Mouse (Mus musculus) CH12F3 (cell line): ENCODE measurements around the gene Ptpra.
"Not testable (repeated sequence)": the region's sequence is repeated elsewhere in the genome, so short reads cannot be mapped to it uniquely, and the experiment has no call there.

Experiments used
- in situ Hi-C: fragments of 300-500 bp; cut with MboI; formaldehyde crosslinking; loops from 2 replicates; pipeline ENCODE4 v1.14.3; 2020; ENCODE audit warnings: low sequenced_read_pairs

Gene Ptpra

DNA sequence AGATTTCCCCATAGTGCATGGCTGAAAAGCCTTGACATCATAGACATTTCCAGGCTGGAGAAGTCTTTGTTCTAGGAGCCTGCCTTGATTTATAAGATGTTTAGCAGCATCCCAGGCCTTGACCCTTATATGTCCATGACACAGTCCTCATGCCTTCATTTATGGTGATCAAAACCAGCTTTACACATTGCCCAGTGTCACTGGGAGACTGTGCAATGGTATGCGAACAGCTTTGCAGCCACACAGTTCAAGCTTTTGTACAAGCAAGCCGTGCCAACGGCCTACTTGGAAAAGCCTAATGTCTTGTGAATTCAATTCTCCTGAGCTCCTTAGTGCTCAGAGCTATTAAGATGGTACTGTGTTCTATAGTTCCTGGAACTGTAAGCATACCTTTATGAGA, 32.6 kb downstream of the Ptpra start:
- in situ Hi-C loops = no loop called here

DNA sequence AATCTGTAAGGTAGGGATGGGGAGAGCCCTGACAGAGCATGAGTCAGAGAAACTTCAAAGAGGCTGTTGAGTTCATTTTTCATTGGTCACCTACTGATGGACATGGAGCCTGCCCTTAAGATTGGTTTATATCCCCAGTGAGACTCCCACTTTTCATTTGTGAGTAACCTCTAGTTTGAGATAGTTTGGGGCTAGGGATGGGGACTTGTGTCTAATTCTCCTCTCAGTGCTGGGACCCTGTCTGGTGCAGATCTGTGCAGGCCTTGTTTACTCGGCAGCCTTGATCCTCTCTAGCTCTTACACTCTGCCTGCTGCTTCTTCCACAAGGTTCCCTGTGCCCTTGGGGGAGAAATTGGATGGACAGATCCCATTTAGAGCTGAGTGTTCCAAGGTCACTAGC, 34.1 kb downstream of the Ptpra start:
- in situ Hi-C loops = no loop called here

DNA sequence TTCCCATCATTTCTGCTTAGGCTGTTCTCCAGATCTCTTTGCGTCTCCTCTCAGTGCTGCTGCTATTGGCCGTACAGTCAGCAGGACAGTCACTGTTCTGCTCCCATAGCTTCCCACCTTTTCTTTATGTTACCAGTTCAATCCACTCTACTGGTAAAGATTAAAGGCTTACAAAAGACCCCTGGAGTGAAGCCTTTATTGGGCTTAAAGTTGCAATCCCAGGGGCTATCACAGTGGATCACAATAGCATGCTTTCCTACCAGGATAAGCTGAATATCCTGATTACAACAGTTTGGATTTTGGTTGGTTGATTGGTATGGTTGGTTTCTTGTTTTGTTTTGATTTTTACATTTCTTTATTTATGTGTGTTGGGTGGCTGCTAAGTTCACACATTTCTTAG, 37.9 kb downstream of the Ptpra start:
- in situ Hi-C loops = no loop called here

DNA sequence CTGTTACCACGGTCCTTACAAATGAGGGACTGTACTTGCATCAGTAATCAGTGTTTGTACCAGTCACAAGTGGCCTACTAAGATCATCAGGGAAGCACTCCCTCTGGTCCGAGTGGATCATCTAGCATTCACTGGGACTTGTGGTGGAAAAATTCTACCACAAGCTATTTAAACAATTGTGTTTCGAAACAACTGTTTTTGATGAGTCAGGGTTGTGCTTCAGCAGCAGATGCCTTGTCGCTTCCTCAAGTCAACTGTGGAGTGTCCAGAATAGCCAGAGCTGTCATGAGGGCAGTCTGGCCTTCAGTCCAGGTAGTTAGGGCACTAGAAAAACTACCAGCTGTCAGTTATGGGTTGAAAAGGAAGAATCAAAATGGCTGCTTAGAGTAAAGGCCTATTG, 38.5 kb downstream of the Ptpra start:
- in situ Hi-C loops = no loop called here

DNA sequence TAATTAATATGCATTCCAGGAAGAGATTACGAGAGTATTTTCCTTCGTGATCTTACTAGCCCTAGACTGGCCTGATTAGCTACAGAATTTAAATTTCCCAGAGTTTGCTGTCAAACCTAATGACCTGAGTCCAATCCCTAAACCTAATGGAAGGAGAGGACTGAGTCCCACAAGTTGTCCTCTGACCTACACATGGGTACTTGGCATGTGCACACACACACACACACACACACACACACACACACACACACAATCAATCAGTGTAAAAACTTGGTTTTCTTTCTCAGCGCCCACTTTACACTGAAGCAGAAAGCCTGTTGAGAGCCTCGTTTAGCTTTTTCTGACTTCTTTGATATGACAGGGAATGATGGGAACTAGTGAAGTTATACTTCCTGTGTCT, 41.1 kb downstream of the Ptpra start:
- in situ Hi-C loops = no loop called here

DNA sequence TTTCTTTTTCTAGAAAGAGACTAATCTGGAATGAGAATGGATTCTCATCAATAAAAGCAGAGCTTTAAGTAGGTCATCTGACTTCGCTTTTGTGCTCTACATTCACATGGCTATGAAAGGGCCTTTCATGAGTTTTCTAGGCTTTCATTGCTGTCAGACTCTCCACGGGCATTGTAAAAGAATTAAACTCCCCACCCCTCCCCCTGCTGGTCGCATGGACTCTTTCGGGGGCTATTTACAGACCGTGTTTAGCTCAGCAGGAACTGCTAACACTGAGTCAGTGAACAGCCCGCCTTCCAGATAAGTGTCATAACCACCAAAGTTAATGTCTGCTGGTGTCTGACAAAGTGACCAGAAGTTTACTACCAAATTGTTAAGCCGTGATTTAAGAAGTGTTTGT, 41.5 kb downstream of the Ptpra start:
- in situ Hi-C loops = no loop called here

DNA sequence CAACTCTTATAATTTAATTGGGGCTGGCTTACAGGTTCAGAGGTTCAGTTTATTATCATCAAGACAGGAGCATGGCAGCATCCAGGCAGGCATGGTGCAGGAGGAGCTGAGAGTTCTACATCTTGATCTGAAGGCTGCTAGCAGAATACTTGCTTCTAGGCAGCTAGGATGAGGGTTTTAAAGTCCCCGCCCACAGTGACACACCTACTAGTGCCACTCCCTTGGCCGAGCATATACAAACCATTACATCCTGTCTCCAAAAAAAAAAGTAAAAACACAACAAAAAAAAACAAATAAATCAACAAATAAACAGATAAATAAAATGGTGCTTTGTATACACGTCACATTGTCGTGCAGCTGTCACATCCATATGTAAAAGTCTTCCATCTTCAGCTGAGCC, 45.0 kb downstream of the Ptpra start:
- in situ Hi-C loops = not testable (repeated sequence)

DNA sequence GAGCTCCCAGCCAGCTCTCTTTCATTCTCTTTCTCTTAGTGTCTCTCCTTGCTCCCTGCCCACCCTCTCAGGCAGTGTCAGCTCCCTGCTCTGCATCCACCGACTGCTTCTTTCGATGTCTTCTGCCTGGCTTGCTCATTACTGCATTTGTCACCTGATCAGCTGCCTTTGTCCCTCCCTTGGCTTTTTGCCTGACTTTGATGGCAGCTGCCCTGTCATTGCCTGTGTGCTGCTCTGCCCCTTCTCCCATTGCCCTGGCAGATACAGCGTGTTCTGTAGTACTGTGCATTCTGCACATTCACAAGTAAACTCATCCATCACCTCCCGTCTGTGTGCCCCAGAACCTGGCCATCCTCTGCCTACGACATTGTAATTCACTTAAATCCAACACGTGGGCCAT, 46.0 kb downstream of the Ptpra start:
- in situ Hi-C loops = no loop called here

DNA sequence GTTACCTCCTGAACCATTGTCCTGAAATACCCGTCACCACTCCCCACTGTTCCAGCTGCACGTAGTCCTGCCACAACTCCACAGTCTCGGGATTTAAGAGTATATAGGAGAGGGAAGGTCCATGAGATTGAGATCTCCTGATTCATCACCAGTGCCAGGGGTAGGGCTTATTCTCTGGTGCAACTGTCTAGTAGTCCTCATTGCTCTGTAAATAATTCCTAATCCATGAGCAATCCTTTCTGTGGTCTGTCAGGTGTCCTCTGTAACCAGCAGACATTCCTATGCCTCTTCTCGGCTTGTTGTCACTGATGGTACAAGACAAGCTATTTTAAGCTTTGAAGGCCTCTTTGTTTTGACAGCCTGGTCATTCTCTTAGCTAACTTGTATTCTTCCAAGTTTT, 46.9 kb downstream of the Ptpra start:
- in situ Hi-C loops = no loop called here

DNA sequence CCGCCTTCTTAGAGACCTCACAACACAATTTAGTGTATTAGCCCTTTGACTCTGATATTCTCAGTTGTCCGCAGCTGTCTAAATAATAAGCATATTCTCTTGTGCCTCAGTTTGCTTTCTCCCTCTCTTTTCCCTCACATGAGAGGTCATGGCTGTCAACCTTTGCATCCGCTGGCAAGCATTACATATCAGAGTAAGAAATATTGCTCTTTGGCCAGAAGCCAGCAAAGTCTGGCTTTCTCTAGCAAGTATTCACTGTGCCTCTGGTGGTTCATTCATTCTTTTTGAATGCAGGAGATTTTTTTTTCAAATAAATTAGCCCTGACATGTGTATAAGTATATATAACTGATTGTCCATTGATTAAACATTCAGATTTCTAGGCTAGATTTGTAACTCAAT, 49.5 kb downstream of the Ptpra start:
- in situ Hi-C loops = no loop called here

DNA sequence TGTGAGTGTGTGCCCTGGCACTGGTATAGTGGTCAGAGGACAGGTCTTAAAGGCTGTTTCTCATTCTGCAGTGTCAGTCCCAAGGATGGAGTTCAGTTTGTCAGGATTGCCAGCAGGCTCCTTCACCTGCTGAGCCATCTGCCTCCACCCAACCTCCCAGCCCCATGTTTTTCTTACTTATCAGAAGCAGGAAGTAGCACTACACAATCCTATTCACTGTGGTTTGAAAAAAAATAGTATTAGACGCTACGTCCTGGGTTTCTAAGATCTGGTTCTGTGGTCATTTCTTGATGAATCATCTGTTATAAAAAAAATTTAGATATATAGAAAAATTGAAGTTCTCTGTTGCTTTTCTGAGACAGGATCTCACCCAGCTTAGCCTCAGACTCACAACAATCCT, 51.5 kb downstream of the Ptpra start:
- in situ Hi-C loops = no loop called here

DNA sequence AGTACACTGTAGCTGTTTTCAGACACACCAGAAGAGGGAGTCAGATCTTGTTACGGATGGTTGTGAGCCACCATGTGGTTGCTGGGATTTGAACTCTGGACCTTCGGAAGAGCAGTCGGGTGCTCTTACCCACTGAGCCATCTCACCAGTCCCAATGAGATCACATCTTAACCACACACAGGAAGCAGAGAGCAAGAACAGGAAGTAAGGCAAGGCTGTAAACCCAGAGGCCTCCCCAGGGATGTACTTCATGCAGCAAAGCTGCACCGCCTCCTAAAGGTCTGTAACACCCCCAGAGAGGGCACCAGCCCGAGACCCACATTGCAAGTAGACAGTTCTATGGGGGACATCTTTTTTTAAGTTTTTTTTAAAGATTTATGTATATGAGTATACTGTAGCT, 61.5 kb downstream of the Ptpra start:
- in situ Hi-C loops = not testable (repeated sequence)

DNA sequence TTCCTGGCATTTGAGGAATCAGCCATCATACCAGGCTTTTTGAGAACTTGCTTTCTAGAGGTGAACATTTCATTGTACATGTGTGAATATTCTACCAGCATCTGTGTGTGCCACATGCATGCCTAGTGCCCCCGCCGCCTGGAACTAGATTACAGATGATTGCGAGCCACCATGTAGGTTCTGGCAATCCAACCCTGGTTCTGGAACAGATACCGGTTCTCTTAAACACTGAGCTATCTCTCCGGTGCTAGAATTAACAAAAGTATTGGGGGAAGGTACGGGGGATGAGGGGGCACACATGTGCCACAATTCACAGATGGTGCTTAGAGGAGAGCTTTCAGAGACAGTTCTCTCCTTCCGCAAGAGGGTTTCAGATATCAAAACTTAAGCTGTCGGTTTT, 63.8 kb downstream of the Ptpra start:
- in situ Hi-C loops = no loop called here

DNA sequence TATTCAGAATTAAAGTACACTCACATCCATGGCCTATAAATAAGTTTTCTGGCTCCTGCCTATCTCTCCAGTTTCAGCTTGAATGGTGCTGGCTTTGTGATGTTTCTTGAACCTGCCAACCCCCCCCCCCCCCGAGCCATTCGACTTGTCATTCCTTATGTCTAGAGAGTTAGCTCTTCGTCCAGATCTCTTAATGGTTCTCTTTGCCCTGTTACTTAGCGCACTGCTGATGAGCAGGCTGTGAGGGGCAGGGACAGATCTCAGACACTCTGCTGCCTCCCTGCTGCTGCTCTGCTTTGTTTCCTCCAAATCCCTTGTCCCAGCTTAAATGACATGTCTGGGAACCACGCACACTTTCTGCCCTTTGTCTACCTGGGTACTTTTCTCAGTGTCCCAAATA, 65.7 kb downstream of the Ptpra start:
- in situ Hi-C loops = no loop called here

DNA sequence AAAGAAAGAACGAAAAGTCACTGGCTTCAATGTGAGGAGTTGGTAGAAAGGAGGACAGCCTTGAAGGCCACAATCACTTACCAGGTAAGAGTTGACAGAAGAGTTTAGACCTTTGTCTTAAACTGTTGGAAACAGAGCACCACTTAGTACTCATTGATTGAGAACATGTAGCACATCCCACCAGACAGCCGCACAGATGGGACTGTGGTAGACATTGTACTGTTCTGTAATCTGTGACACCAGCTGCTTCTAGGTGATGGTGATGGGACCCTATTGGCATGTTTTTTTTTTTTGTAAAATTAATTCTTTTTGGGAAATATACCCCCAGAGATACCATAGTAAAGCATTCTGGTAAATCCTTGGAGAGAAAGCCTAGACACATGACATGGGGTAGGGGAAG, 71.8 kb downstream of the Ptpra start:
- in situ Hi-C loops = no loop called here

DNA sequence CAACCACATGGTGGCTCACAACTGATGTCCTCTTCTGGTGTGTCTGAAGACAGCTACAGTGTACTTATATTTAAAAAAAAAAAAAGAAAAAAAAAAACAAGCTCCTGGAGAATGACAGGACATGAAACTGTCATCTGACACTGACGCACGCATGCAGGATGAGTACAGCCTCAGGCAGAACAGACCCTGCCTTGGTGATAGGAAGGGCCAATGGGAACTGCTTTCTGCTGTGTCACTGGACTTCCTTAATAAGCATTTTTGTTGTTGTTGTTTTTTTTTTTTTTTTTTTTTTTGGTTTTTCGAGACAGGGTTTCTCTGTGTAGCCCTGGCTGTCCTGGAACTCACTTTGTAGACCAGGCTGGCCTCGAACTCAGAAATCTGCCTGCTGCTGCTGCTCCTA, 75.4 kb downstream of the Ptpra start:
- in situ Hi-C loops = not testable (repeated sequence)

DNA sequence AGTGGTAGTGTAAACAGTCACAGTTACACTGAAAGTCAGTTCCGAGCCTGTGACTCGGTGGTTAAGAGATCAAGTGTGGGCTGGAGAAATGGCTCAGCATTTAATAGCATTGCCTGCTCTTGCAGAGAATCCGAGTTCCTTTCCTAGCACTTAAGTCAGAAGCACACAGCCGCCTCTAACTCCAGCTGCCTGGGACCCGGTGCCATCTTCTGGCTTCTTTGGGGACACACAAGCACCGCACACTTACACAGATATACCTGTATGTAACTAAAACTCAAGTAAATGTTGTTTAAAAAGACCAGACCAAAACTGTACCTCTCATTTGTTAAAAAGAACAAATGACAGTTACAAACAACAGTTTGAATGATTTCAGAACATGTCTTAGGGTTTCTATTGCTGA, 78.4 kb downstream of the Ptpra start:
- in situ Hi-C loops = no loop called here

DNA sequence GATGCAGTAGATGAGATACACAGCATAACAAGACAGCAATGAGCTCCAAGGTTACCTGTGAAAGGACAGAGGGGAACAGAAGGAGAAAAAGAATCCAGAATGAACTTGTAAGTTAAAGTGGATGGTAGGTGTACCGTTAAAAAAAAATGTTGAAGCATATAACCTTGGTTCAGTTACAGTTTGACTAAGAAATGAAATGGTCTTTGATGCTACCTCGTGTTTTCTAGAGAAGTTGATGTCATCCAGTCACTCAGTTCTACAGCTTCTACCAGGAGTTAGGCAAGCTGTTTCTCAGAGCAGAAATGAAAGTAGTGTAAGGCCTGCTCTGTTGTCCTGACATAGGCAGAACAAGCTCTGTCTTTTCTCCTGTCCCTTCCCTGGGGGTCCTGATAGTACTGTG, 79.2 kb downstream of the Ptpra start:
- in situ Hi-C loops = no loop called here

DNA sequence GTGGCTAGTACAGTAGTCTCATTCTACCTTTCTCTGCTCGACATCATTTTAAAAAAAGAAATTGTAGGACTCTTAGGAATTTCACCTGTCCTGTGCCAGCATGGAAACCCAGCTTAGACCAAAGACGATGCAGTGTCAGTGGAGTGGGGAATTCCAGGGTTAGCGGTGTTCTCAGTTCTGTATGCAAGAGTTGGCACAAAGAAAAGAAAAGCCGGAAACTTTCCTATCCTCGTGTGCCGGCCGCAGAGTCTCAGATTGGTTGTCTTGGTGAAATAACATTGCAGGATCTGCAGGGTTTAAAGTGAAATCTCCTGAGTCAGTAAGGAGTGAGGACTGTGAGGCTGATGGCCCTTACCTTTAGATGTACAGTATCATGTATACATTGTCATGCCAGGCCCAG, 79.8 kb downstream of the Ptpra start:
- in situ Hi-C loops = no loop called here

DNA sequence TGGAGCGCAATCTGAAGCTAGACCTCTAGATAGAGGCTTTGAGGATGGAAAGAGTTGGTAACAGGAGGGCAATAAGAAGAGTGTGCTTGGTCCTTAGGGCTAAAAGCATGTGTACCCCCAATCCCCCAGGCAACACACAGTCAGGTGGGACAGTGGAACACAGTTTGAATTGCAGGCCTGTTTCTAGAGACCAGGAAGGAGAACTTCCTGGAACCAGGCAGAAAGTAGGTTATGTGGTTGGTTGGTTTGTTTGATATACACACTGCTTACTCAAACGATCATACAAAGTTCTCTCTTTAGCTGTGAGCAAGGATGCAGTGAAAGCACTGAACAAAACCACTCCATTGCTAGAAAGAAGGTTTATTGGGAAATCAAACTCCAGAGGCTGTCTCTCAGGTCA, 82.1 kb downstream of the Ptpra start:
- in situ Hi-C loops = no loop called here

DNA sequence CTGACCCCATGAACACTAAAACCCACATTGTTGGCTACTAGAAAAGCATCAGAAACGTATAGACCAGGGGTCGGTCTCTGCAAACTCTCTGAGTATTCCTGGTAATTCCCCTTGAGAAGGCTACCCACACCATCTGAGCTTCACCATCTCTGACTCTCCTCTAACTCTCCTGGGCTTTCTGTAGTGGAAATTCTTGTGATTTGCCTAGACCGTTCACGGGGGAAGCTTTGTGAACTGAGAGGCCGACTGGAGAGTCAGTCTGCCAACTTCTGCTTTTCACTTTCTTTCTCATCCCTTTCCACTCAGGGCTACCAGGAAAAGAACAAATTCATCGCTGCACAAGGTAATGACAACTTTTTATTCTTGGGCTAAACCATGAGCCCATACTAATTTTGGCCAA, 84.9 kb downstream of the Ptpra start:
- in situ Hi-C loops = no loop called here

DNA sequence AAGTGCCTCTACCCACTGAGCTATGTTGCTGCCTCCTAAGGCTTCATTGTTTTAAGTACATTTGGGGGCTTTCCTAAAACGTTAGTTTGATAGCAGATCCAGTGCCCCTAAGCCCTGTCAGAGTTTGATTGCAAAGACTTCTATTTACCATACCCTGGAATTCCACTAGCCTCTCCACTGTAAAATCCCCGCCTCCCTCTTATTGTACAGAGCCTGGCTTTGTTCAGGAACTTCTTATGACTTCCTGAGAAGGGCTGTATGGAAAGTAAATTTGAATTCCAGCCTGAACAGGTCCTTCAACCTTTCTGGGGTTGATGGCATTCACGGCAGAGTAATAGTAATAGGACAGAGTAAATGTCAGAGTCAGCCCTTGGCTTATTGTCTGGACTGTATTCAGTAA, 86.8 kb downstream of the Ptpra start:
- in situ Hi-C loops = no loop called here

DNA sequence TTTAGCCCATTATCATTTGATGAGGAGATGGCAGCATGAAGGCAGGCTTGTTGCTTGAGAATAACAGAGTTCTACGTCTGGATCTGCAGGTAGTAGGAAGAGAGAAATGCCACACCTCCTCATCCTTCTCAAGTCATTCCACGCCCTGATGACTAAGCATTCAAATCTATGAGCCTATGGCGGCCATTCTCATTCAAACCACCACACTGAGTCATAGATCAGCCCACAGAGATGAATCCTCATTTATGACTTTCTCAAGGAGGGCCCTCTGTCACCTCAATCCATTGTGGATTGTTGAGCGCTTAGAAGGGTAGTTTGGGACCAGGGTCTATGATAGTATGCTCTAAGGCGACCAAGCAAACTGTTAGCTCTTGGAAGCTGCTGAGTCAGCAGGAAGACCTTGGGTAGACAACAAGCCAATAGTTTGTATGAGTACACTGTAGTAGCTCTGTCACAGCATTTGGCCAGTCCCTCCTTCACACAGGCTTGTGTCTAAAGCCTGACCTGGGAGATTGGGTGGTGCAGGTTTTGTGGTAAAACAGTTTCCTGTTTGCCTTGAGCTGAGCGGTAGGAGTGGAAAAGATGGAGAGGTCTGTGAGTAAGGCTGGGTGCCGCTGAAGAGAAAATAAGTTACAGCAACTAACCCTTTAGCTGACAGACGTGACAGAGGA, 88.9 kb downstream of the Ptpra start:
- in situ Hi-C loops = no loop called here

DNA sequence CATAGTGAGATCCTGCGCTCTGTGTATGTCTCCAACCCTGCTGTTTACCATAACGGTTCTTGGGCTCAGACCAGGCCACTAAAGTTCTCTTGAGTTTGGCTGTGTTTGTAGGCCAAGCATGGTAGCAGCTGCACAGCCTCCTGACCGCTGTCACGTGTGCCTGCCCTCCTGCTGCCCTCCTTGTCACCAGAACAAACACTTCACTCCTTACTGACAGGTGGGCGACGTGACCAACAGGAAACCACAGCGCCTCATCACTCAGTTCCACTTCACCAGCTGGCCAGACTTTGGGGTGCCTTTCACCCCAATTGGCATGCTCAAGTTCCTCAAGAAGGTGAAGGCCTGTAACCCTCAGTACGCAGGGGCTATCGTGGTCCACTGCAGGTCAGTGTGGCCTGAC, 90.2 kb downstream of the Ptpra start:
- in situ Hi-C loops = no loop called here
